Mouse (Mus musculus): ENCODE data around the gene Gm13889. TPM values are rescaled to one million over a fixed set of nuclear protein-coding genes. Genes with fewer than 3 reads are reported as not detected.
A peak's percentile ranks its signal among the peaks of the same experiment; 100 is the strongest.

The Gm13889 gene
- polyA plus RNA-seq, 1 experiment from 2014 or later, result 12.6 TPM

DNA sequence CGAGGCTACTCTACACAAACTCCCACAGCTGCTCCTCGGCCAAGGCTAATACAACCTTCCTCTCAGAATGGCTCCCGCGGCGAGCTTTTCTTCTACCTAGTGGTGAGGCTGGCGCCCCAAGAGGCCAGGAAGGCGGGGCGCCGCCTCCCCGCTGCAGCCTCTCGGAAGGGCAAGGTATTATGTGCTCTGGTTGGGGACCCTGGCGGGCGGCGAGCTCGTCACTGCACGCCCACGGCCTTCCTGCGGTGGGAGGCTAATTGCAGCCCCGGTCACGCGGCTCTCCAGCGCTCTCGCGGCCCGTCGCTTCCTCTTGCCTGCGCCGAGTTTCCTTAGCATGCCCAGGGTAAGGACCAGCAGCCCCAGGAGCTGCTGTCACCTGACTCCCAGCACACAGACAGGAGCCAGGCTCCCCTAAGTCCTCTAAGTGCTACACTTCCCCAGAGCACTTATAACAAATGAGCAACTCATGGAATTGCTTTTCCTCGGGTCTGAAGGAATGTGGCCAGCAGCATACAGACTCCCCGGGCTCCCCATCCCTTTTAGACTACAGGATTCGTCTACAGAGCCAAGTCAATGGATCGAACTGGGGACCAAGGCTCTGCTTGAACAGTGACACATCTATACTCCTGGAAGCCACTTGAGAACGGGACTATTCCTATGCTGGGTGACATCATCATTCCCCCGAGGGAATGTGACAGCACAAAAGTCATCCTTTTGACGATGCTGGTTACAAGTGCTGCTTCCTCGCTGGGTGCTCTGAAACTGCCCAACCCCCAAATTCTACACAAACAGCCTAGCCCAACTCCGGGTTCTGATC lies 19.6 kb upstream of the Gm13889 start:
- Histone ChIP-seq H3K9ac (peak overlapping the region; percentile 64), H3K36me3 (peaks cover 25% of the 10 kb centered on the region), H3K4me1 (peaks cover 23% of the 10 kb centered on the region), H3K4me2 (replicated peaks) (peak overlapping the region; percentile 88), H3K9me3 (no peaks in the 10 kb centered on the region), H3K27me3 (replicated peaks) (no peaks in the 10 kb centered on the region; the same call in 1 of the 2 replicates), H3K27ac (peak overlapping the region; percentile 32; the same call in 1 of the 2 replicates), H3K4me3 (peak overlapping the region; percentile 39)
- 3% methylated on average over 37 of the region's 37 CpGs for WGBS
- ATAC-seq (ENCODE audit: low FRiP score, low read depth), result peak; percentile 84

DNA sequence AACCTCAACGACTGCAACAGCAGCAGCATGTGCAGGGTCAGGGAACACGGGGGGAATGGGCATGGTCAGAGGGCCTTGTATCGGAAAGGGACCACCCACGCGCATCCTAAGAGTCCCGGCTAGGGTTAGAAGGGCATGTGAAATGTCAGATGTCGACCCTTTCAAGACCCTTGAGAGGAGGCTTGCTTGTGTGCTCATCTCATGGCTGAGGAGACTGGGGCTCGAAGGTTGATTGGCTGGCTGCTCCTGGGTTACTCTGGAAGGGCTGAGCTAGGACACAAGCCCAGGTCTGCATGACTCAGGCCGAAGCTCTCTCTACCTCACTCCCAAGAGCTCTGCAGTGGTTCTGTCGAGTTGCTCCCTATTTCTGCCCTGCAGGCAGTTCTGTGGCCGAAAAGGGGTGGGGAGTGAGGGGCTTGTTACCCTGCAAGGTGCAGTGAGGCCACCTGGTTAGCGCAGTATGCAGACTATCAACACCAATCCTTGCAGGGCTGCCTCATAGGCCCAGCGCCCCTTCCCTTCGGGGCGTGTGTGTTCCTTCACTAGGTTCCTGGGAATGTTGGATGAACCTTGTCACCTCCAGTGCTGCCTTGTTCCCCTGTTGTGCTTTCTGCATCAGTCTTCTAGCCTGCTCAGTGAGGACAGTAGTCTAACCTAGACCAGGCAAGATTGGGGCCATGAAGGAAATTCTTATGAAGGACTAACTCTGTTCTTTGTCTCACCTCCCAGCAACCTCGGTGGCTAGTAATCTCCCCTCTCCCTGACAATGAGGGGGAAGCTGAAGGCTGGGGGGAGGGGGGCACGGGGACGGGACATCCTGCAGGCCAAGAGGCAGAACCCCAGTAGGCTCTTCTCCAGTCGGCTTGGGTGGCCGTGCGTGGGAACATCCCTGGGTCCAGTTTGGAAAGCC lies 18.8 kb upstream of the Gm13889 start:
- Histone ChIP-seq H3K4me1 (peaks cover 23% of the 10 kb centered on the region), H3K36me3 (peaks cover 16% of the 10 kb centered on the region), H3K4me2 (replicated peaks) (peak overlapping the region; percentile 88), H3K9me3 (no peaks in the 10 kb centered on the region), H3K9ac (peak overlapping the region; percentile 64), H3K4me3 (peak overlapping the region; percentile 39), H3K27me3 (replicated peaks) (no peaks in the 10 kb centered on the region; the same call in 1 of the 2 replicates), H3K27ac (peak overlapping the region; percentile 32; the same call in 1 of the 2 replicates)
- WGBS, result 20% methylated on average over 21 of the region's 21 CpGs
- ATAC-seq (ENCODE audit: low FRiP score, low read depth), result peak; percentile 43

DNA sequence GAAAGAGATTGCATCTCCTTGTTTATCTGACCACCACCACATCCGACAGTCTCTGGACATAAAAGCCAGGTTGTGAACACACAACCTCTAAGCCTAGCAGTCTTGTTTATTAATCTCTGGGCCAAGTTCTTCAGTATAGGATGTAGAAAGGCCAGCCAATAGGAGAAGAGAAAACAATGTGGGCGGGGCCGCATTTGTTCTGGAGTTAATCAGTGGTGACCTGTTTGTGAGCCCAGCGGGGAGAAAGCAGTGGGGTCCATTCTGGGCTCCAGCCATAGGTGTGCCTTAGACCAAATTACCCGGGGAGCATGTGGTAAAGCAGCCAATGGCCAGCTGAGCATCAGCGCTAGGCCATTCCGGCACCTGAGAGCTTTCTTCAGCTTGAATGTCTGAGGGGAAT lies 18.0 kb upstream of the Gm13889 start:
- WGBS, result 50% methylated on average over 7 of the region's 7 CpGs
- ATAC-seq (ENCODE audit: low FRiP score, low read depth), result no peak
- H3K4me3 ChIP-seq, result no peak overlapping the region
- no peak overlapping the region for H3K27ac ChIP-seq
- H3K4me1 ChIP-seq, result peaks cover 23% of the 10 kb centered on the region
- H3K27me3 ChIP-seq (replicated peaks), result no peaks in the 10 kb centered on the region; the same call in 1 of the 2 replicates
- H3K4me2 ChIP-seq (replicated peaks), result no peak overlapping the region
- H3K36me3 ChIP-seq, result peaks cover 9% of the 10 kb centered on the region
- no peak overlapping the region for H3K9ac ChIP-seq
- no peaks in the 10 kb centered on the region for H3K9me3 ChIP-seq

DNA sequence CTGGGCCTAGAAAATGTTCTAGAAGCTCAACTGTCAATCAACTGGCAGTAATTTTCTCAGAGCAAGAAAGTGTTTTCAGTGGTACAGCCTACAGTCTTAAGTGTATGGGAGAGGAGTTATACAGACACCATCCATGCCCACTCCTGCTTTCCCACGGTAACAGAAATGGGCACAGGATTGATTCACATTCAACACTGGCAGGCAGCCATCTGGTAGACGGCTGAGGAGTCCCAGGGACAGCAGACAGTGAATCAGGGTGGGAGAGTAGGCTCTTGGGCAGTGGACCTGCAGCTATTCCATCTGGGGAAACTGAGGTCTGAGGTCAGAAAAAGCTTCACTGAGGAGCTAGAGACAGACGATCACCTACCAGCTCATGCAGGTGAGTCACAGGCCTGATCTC lies 14.6 kb upstream of the Gm13889 start:
- H3K4me1 ChIP-seq, result peaks cover 16% of the 10 kb centered on the region
- no peak overlapping the region for H3K4me3 ChIP-seq
- ATAC-seq (ENCODE audit: low FRiP score, low read depth), result no peak
- H3K9me3 ChIP-seq, result no peaks in the 10 kb centered on the region
- H3K27me3 ChIP-seq (replicated peaks), result no peaks in the 10 kb centered on the region; the same call in 1 of the 2 replicates
- WGBS, result 74% methylated on average over 3 of the region's 3 CpGs
- H3K36me3 ChIP-seq, result no peaks in the 10 kb centered on the region
- no peak overlapping the region for H3K9ac ChIP-seq
- no peak overlapping the region for H3K27ac ChIP-seq
- no peak overlapping the region for H3K4me2 ChIP-seq (replicated peaks)

DNA sequence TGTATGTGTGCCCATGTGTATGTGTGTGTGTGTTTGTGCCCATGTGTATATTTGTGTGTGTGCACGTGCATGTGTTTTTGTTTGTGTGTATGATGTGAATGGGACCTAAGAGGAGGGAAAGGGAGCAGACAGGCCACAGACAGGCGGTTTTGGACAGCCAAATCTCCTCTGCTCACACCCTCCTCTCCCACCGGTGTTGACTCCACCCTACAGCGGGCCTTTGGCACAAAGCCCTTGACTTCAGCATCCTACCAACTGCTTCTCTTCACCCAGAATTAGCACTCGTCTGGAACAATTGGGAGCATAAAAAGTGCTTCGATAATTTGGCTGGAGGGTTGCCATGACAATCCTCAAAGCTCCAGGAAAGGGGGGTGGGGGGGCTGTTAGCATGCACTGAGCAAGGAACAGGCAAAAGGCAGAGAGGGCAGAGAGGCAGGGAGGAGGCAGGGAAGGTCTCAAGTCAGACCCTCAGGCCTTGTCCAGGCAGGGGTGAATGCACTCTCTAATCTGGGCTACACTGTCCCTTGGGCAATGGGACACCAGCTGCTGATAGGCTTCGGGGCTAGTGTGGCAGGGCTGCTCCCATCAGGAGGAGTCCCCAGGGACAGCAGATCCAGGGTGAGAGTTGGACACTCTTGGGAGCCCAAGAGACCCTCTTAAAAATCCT lies 7.6 kb upstream of the Gm13889 start:
- H3K9ac ChIP-seq, result no peak overlapping the region

DNA sequence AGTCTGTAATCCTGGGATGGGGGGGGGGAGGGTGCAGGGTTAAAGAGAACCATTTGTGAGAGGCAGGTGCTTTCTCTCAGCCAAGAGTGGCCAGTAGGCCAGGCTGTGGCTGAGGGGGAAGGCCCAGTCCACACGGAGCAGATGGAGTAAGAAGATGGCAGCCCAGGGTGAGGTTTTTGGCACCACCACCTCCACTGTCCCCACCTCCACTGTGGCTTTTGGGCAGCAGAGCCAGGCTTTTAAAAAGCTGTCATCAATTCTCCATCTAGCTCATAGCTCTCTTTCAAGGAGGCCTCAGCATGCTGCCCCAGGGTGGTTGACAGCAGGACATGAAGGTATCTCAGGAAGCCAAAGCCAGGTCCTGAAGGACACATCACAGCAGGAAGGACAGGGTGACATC lies 6.8 kb upstream of the Gm13889 start:
- H3K4me3 ChIP-seq, result no peak overlapping the region
- peaks cover 9% of the 10 kb centered on the region for H3K4me1 ChIP-seq
- no peak overlapping the region for H3K27ac ChIP-seq
- no peak overlapping the region for H3K9ac ChIP-seq
- no peak for ATAC-seq (ENCODE audit: low FRiP score, low read depth)
- no peaks in the 10 kb centered on the region for H3K9me3 ChIP-seq
- no peak overlapping the region for H3K4me2 ChIP-seq (replicated peaks)
- H3K36me3 ChIP-seq, result no peaks in the 10 kb centered on the region
- peaks cover 5% of the 10 kb centered on the region for H3K27me3 ChIP-seq (replicated peaks)
- 76% methylated on average over 1 of the region's 1 CpGs for WGBS

More for the DNA sequence above, 7.6 kb upstream of the Gm13889 start:
- ATAC-seq (ENCODE audit: low FRiP score, low read depth), result peak; percentile 37
- no peaks in the 10 kb centered on the region for H3K9me3 ChIP-seq
- no peak overlapping the region for H3K4me2 ChIP-seq (replicated peaks)
- WGBS, result 43% methylated on average over 7 of the region's 7 CpGs
- peaks cover 3% of the 10 kb centered on the region; the same call in 1 of the 2 replicates for H3K27me3 ChIP-seq (replicated peaks)
- no peaks in the 10 kb centered on the region for H3K36me3 ChIP-seq
- no peak overlapping the region for H3K4me3 ChIP-seq
- H3K27ac ChIP-seq, result no peak overlapping the region
- peaks cover 9% of the 10 kb centered on the region for H3K4me1 ChIP-seq

DNA sequence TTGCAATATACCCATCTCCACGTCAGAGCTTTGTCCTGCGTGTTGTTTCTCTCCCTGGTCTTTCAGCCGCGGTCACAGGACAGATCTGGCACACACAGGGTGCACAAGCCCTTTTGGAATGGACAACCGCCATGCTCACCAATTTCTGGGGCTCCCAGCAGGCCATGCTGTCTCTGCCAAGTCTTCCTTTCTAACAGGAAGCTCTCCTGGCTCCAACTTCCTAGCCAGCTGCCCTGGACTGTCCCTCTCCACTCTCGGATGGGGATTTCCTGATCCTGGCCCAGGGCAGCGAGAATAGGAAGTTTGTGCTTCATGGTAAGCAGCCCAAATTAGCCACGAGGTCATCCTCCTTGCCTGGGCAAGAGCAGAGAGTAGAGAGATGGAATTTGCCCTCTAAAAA lies 4.7 kb upstream of the Gm13889 start:
- peaks cover 24% of the 10 kb centered on the region for H3K27me3 ChIP-seq (replicated peaks)
- H3K4me2 ChIP-seq (replicated peaks), result no peak overlapping the region
- no peaks in the 10 kb centered on the region for H3K36me3 ChIP-seq
- ATAC-seq (ENCODE audit: low FRiP score, low read depth), result no peak
- no peak overlapping the region for H3K4me3 ChIP-seq
- H3K9me3 ChIP-seq, result no peaks in the 10 kb centered on the region
- H3K9ac ChIP-seq, result no peak overlapping the region
- H3K4me1 ChIP-seq, result peaks cover 17% of the 10 kb centered on the region
- H3K27ac ChIP-seq, result no peak overlapping the region
- WGBS, result 76% methylated on average over 8 of the region's 8 CpGs

DNA sequence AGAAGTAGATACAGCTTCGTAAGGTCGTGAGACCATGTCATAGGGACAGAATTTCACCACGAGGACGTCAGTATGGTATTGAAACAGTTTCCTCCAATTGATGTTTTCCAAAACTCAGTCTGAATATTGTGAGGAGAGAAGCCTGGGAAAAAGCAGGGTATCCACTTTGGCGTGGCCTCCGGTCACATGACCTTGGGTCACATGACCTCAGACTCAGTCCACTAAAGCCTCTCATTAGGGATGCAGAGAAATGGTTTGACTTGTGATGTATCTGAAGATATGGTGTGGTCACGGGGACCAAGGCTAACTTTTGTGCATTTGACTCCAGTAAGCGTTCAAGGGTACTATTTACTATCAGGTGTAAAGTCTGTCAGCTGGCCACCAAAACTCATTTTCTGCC lies 2.3 kb upstream of the Gm13889 start:
- H3K36me3 ChIP-seq, result no peaks in the 10 kb centered on the region
- H3K27me3 ChIP-seq (replicated peaks), result peaks cover 48% of the 10 kb centered on the region
- no peak for ATAC-seq (ENCODE audit: low FRiP score, low read depth)
- H3K4me3 ChIP-seq, result no peak overlapping the region
- WGBS, result 76% methylated on average over 8 of the region's 8 CpGs
- no peaks in the 10 kb centered on the region for H3K9me3 ChIP-seq
- peaks cover 32% of the 10 kb centered on the region for H3K4me1 ChIP-seq
- H3K4me2 ChIP-seq (replicated peaks), result no peak overlapping the region
- H3K27ac ChIP-seq, result no peak overlapping the region
- no peak overlapping the region for H3K9ac ChIP-seq

DNA sequence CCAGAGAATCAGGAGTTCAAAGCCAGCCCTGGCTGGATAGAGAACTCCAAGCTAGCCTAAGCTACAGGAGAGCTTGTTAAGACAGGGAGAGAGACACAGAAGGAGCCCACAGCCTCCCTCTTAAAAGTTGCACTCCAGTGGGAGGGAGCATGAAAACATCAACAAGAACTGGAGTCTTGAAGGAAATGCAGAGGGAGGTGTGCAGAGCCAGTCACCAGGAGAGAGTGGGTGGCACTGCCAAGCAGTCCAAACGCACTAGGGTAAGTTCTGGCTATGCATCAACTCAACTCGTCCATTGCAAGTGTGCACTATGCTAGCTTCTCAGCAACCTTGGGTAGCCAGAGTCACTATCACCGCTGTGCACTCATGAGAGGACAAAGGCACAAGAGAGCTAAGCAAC lies 1.2 kb upstream of the Gm13889 start:
- H3K27me3 ChIP-seq (replicated peaks), result peaks cover 56% of the 10 kb centered on the region
- ATAC-seq (ENCODE audit: low FRiP score, low read depth), result no peak
- H3K4me2 ChIP-seq (replicated peaks), result no peak overlapping the region

DNA sequence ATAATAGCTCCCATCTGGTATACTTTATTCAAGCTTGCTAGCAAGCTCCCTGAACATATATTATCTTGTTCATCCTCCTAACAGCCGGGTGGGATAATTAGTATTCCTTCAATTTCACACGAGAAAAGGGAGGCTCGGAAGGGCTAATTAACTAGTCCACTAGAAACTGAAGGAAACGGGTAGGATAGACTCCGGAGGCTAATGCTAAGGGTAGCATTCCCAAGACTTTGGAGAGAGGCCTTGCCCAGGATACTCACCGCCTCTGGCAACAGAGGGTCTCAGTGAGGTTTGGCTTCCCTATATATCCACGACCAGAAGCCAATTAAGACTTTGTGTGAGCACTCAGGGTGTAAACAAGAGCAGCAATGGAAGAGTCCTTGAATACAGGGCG lies 779 bp upstream of the Gm13889 start:
- no peak for ATAC-seq (ENCODE audit: low FRiP score, low read depth)
- Histone ChIP-seq H3K27me3 (replicated peaks) (peaks cover 58% of the 10 kb centered on the region), H3K9ac (no peak overlapping the region), H3K27ac (no peak overlapping the region), H3K4me2 (replicated peaks) (peak overlapping the region; percentile 98), H3K36me3 (no peaks in the 10 kb centered on the region), H3K4me1 (peaks cover 31% of the 10 kb centered on the region), H3K9me3 (no peaks in the 10 kb centered on the region), H3K4me3 (peak overlapping the region; percentile 68; the same call in 1 of the 2 replicates)
- WGBS, result 44% methylated on average over 8 of the region's 8 CpGs

More for the DNA sequence above, 1.2 kb upstream of the Gm13889 start:
- Histone ChIP-seq H3K9ac (no peak overlapping the region), H3K27ac (no peak overlapping the region), H3K36me3 (no peaks in the 10 kb centered on the region), H3K9me3 (no peaks in the 10 kb centered on the region), H3K4me3 (no peak overlapping the region), H3K4me1 (peaks cover 31% of the 10 kb centered on the region)
- WGBS, result 59% methylated on average over 3 of the region's 3 CpGs

DNA sequence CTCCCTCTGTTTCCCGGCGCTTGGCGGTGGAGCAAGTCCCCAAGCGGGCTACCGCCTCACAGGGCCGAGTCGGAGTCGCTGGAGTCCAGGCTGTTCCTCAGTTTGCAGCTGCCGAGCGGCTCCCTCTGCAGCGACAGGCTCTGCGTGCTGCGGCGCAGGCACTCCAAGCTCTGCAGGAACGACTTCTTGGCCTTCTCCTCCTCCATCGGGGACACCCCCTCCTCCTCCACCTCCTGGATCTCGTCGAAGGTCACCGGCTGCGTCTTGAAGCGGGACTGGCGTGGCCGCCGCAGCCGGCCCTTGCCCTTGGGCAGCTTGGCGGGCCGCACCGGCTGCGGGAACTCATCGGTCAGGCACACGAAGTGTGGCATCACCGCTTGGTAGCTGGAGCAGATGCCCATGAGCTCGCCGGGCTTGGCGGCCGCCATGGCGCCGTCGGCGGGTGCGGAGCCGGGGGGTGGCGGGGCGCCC lies 635 bp downstream of the Gm13889 start:
- H3K4me1 ChIP-seq, result peaks cover 31% of the 10 kb centered on the region
- H3K27ac ChIP-seq, result no peak overlapping the region
- under 1% methylated on average over 44 of the region's 44 CpGs for WGBS
- peak; percentile 52 for ATAC-seq (ENCODE audit: low FRiP score, low read depth)
- peak overlapping the region; percentile 98 for H3K4me2 ChIP-seq (replicated peaks)
- H3K27me3 ChIP-seq (replicated peaks), result peaks cover 58% of the 10 kb centered on the region
- H3K4me3 ChIP-seq, result peak overlapping the region; percentile 68
- no peaks in the 10 kb centered on the region for H3K36me3 ChIP-seq
- H3K9me3 ChIP-seq, result no peaks in the 10 kb centered on the region
- H3K9ac ChIP-seq, result peak overlapping the region; percentile 83

Data from neural tube, embryonic 12.5 days (tissue).